Mouse (Mus musculus) urinary bladder, adult 2 months (tissue): ENCODE results near the gene Agap3. TPM values are rescaled to one million over a fixed set of nuclear protein-coding genes. Genes with fewer than 3 reads are reported as not detected.

ENCODE experiments used
- DNase-seq: peaks from one replicate; pipeline ENCODE4 v3.0.0; 2022; ENCODE audit warnings: low spot score
- polyA plus RNA-seq: library from polyadenylated mRNA; depleted of rRNA; stranded (reverse); fragments of >200 nt; gene quantifications from 2 replicates; pipeline ENCODE4 v1.2.3, GENCODE M21; 2012

Agap3 gene
- polyA plus RNA-seq, 1 experiment: 55.8 TPM

DNA sequence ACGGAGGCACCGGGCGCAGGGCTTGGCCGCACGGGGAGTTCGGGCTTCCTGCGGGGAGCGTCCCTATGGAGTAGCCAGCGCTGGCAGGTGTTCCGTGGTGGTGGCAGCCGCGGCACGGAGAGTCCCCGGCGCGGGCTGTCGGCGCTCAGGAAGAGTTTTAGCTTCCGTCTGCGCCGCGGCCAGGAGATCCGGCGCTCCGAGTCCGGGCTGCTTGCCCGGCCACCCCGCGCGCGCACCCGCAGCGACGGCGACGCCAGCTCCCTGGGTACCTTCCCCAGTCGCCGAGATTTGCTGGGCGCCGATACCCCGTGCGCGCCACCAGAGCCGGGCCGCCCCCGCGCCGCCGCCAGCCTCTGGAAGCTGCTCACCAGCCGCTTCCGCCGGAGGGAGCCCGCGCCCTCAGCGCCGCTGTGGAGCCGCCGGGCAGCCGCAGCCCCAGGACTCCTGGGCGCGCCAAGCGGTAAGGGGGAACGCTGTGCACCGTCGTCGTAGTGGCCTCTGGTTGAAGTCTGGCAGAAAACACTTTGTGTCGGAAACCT is 22.8 kb downstream of the Agap3 start:
- peak; percentile 45 for DNase-seq

DNA sequence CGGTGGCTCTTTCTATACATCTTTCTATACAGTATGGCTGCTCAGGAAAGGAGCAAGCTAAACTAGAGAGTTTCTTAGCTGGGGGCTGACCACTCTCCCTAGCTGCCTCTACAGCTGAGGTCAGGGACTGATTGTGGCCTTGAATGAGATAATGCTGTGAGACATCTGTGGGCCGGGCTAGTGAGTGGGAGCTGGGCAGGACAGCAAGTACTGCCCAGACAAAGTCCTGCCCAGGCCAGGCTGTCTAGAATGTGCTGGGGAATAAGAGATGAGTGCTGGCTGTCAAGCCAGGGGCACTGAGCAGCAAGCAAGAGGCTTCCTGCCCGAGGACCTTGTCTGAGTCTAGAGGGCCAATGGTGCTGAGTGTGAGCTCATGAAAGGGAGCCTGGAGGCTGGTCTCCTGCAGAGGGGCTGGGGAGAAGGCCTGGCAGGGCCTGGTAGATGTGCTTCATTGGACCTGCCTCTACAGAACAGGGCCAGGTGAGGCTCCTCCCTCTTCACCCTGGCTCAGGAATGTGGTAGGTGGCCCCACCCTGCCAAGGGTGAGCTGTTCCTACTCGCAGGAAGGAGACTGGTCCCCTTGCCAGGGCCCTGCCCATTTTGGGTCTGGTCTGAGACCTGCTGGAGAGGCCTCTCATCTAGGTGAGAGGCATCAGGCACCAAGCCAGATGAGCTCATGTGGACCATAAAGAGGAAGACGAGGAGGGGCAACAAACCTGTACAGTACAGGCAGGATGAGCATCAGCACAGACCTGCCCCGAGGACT is 23.7 kb downstream of the Agap3 start:
- peak; percentile 62 for DNase-seq

DNA sequence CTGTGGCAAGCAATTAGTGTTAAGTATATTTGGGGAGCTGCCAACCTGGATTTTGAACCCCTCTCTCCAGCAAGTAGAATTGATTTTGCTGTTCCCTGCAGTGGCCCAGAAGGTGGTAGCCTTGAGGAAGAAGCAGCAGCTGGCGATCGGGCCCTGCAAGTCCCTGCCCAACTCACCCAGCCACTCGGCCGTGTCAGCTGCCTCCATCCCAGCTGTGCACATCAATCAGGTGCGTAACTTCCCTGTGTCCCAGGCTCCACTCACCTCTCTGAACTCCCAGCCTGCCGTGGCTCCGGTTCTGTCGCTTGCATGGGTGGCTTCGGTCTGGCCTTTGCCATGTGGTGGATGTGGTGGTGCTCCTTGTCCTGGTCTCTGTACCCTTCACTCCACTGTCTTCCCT is 25.9 kb downstream of the Agap3 start:
- DNase-seq: no peak

DNA sequence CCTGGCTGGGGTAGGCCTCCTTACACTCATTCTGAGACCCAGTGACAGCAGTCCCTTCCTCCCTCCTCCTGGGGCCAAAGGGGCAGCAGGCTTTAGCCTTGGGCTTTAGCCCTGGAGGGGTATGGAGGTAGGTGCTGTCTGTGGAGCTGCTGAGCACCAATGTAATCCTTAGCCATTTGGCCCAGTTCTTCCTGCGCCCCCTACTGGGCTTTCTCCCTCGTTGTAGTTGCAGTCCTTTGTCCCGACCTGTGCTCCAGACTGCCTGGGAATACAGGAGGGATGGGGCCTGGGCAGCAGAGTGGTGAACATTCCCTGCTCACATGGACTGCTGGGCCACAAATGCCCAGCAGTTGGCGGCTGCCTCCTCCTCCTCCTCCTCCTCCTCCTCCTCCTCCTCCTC is 29.7 kb downstream of the Agap3 start:
- no peak for DNase-seq

DNA sequence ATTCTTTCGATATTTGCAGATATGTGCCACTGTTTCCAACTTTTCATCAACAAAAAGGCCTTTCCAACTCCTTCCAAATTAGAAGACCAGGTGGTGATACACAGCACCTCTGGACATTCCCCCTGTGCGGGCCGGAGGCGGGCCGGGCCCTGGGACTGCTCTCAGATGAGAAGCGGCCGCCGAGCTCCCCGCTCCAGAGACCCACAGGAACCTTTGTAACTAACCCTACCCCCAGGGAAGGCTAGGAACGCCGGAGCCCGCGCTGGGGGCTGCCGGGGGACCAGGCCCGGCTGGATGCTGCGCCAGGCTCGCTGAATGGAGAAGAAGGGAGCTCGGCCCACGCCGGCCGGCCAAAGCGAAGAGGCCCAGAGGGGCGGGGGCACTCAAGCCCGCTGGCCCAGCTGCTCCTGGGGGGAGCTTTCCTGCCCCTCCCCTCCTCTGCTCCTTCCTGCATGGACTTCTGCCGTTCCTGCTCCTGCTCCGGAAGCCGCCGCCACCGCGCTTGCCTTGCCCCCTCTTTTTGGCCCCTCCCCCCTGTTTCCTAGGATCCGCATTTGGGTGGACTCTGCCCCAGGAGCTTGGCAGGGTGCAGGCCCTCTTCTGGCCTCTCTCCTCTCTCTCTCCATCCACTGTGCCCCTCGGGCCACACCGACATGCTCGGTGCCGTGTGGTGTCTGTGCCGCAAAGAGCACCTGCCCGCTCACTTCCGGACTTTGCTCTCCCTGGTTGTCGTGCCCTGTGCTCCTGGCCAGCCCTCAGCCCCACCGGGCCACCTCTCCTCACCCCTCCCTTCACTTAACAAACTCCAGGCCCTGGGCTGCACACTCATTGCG is 30.5 kb downstream of the Agap3 start:
- DNase-seq: no peak

DNA sequence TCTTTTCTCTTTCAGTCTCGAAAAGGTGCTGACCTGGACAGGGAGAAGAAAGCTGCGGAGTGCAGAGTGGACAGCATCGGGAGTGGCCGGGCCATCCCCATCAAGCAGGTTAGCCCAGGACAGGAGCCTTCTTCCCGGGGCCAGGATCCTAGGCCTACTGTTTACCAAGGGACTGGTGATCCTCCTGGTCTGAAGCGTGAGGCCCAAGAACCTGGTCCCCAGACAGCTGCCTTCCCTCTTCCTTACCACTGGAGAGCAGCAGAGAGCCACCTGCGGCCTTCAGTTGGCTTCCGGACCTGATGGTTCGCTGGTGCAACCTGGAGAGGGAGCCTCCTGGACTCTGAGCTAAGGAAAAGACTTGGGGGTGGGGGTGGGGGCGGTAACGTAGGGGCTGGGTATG is 31.3 kb downstream of the Agap3 start:
- no peak for DNase-seq

DNA sequence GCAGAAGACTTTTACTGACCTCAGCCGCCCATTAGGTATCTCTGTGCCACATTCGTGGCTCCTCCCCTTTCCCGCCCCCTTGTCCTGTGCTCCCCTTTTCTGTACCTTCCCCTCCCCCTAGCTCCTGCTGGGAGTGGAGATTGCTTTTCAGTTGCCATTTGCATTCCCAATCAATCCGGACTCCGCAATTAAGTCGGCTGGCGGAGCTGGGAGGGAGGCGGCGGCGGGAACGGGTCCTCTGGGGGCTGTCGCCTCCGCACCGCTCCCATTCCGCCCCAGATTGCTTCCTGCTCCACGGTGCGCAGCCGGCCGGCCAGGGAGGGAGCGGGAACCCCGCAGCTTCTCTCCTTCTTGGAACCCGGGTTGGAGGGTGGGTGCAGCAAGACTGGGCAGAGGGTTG is 33.0 kb downstream of the Agap3 start:
- DNase-seq: no peak

DNA sequence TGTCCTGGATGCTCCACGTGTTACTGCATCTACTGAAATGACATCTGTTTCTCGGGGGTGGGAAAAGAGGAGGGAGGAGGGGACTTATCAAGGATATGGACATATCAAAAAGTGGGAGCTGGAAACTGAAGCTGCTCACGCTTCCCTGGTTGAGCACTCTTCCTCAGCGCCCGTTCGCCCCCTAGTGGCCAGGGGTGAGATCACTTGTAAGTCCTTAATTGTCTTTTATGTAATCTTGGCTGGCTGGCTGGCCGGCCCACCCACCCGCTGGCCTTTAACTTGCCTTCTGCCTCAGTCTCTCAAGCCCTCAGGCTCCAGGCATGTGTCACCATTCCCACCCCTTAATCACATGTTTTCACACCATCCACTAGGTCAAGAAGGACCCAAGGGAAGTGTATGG is 34.1 kb downstream of the Agap3 start:
- peak; percentile 77 for DNase-seq

DNA sequence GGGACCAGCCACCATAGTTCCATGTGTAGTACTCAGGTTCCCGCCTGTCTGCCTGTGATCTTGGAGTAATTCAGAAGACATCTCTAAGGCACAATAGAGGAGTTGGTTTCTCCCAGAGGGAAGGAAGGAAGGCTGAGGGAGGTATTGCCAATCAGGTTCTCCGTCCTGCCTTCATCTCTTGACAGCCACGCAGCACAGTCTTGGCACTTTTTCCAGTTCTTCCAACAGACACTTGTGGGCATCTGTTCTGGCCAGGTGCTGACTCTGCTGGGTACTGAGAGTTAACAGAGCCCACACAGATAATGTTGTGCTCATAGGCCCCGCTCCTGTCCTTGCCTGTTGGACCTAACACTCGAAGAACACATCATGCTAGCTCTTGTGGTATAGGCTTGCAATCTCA is 34.8 kb downstream of the Agap3 start:
- no peak for DNase-seq

DNA sequence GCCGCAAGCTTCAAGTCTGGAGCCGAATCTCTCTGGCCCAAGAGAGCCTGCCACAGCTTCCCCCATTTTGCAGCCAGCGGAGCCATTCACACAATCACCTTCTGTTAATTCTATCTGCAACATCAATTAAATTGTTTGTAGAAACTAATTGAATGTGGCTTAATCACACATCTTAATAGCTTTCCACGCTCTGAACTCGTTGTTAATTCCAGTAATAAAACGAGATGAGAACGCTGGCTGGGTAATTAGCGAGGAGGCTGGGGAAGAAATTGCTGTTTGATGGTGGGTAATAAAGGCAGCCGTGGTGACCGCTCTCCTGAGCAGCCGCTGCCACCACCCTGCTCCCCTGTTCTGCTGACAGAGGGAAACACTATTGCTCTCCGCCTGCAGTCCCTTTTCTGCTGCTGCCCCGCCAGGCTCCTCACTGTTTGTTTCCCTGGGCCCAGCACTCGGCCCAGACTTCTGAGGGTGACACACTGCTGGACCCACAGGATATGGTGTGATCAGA is 38.5 kb downstream of the Agap3 start:
- DNase-seq: no peak

DNA sequence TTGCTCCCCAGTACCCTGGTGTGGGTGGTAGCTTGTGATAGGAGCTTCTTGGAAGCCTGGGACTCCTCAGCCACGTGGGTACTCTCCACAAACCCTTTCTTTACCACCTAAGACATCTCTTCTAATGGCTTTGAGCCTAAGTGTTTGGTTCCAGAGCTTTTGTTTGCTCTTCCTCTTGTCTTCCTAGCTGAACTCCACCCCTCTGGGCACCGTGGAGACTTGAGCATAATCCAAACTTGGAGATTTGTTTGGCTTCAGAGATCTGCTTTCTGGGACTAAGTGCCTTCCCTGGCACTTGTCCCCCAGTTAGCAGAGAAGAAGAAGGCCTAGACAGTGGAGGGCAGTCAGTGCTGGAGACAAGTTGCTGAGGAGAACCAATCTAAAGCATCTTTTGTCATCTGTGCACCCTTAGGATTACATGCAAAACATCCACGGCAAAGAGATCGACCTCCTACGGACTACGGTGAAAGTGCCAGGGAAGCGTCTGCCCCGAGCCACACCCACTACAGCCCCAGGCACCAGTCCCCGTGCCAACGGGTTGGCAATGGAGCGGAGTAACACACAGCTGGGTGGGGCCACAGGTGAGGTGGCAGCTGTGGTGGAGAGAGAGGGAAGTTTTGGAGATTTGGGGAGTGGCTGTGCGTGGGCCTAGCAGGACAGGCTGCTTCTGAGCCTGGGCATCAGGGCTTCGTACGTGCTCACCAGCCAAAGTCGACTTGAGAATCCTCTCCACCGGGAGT is 40.7 kb downstream of the Agap3 start:
- no peak for DNase-seq

DNA sequence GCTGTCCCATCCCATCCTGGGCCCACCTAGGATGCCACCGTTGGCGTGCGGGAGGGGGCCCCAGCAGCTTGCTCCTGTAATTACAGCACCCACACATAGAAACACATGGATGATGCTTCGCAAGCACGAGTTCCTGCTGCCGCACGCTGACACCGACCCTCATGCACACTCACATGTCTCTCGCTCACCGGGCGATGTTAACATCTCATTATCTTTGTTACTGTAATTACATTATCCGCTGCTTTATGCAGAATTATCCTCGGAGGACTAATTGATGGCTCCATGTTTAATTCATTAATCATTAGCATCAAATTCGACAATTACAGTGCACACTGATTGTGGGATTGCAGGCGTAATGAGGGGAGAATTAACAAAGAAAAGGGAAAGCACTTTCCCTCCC is 43.0 kb downstream of the Agap3 start:
- no peak for DNase-seq

DNA sequence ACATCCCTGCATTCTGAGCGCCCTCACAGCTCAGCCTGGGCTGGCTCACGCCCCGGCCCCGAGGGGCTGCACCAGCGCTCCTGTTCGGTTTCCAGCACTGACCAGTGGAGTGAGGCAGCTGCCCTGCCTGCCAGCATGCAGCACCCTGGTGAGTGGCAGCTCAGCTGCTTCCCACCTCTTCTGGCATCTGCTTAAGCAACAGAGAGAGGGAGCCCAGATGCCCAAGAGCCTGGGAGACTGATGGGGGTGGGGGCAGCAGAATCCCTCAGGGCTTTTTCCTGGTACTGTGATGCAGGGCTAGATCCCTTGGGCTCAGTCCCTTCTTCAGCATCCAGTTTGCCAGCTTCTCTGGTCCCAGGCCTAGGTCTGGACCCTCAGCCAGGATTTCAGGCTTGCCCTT is 44.8 kb downstream of the Agap3 start:
- DNase-seq: no peak

DNA sequence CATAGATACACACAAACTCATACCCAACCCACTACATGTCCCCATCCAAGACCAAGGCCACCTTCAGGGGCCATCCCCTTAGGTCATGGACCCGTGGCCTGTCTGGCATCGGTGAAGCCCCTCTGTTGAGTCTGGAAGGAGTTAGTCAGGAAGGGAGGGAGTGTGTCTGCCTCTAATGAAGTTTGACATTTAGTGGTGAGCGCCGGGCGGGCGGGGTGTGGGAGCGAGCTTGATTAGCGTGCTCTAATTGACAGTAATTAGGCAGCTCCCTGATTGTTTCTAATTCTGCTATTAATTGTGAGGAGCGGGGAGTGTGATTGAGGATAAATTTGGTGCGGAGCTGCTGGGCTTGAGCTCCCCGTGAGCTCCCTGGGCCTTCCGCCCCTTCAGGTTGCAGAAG is 45.5 kb downstream of the Agap3 start:
- DNase-seq: no peak

DNA sequence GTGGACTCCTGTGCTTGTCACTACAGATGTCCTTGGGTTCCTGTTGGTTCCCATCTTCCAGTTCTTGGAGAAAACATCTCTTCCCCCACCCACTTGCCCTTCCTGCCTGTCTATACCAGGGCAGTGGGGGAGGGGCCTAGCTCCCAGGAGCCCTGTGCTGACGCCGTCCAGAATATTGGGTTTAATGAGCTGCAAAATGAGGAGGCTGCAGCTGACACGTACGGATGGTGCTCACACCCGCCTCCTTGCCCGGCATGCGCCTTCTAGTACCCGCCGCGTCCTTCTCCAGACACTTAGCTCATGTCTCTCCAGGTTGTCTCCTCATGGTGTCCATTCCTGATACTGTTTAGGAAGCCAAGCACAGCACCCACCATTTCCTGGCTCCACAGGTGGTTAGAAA is 47.1 kb downstream of the Agap3 start:
- DNase-seq: no peak

DNA sequence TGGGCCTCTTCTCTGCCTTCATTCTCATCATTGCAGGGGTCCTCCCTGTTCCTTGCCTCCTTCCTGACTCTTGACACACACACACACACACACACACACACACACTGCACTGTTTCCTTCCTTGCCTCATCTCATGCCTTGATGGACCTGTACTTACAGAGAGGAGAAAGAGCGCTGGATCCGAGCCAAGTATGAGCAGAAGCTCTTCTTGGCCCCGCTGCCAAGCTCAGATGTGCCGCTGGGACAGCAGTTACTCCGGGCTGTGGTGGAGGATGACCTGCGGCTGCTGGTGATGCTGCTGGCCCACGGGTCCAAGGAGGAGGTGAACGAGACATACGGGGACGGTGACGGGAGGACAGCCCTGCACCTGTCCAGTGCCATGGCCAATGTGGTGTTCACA is 48.9 kb downstream of the Agap3 start:
- DNase-seq: no peak

DNA sequence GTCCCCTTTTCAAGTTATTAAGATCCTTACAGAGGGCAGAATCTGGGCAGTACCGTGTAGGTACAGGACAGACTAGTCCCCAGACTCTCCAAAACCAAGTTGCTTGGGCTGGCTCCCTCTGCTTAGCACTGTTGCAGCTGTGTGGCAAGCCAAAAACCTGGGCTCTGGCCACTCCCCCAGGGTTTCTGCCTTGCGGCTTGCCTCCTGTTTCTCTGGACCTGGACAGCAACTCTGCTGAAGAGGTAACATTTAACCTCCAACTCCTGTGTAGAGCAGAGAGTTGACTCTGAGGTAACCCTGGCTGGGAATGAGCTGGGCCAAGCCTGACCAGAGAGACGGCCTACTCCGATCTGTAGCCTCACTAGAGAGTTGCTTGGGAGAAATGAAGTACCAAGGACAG is 50.8 kb downstream of the Agap3 start:
- no peak for DNase-seq

DNA sequence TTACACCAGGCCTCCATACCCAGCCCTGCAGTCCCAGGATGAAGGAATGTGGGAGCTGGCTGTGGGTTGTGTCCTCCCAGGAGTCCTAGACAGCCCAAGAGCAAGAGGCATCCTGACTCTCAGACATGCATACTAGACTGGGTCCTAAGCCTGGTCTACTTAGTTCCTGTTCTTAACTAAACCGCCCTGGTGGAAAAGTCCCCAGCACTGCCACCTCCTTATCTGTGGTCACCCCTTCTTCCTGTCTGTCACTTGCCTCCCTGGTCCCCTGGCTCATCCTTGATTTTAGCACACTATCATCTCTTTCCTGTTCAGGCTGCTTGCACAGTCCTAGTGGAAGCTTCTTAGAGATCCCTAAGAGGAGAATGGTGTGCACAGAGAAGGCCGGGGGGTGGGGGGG is 53.5 kb downstream of the Agap3 start:
- DNase-seq: no peak

DNA sequence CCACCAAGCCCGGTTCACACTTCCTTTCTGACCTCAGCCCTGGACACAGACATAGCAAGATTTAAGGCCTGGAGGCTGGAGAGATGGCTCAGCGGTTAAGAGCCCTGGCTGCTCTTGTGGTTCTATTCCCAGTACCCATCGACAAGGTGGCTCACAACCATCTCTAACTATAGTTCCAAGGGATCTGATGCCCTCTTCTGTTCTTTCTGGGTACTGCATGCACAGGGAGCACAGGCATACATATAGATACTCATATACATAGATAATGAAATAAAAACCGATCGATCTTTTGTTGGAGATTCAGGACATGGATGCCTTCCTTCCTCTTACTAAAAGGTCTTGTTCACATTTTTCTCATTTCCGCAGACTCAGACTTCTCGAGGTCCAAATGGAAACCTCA is 56.4 kb downstream of the Agap3 start:
- DNase-seq: no peak

DNA sequence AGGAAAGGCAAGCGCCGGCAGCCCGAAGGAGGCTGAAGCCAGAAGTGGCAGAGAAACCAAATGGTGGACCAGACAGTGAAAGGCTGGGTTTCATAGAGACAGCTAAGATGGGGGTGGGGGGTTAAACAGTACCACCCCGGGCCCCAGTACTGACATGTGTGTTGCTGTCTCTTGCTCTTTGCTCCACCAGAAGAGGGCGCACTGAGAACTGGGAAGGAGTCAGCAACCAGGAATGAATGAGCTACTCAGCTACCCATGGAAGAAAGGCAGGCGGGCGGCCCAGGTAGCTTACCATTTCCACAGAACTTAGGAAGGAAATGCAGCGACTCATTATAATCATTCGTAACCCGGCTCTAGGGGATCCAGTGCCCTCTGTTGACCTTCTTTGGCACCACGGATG is 58.7 kb downstream of the Agap3 start:
- DNase-seq: no peak

DNA sequence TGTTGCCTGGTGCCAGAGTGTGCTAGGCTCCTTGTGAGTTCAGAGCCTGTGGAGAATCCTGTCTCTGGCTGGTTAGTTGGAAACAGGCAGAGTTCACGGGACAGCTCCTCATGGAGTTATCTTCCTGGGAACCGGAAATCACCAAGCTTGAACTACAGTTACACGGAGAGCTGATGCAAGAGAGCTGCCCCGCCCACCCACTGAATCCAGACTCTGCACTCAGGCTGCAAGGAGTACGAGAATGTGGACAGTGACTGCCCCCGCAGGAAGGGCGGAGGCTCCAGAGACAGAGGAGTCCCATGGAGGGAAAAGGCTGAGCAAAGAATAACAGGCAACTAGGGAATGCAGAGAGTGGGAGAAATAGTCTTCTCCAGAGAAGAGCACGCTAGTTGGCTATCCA is 60.3 kb downstream of the Agap3 start:
- DNase-seq: no peak

DNA sequence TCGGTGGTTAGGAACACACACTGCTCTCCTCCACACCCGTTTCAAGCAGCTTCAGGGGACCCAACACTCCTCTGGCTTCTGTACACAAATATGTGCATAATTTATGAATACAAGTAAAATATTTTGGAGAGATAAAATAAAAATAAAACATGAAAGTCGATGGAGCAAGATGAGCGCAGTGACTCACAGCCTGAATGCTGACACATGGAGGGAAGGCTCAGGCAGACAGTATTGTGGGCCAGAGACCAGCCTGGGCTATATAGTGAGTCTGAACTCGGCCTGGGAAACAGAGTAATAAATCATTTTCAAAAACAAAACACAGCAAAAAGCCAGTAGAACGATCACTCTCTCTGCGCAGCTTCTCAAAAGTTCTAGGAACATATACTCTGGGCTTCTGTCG is 69.4 kb downstream of the Agap3 start:
- DNase-seq: no peak
